Mouse (Mus musculus) midbrain, postnatal 0 days (tissue): ENCODE measurements at regions not wholly inside any gene's neighbourhood (a gene's known extent, or its start where the extent isn't known, plus 50 kb on each side); places are given as distances from the start of the nearest gene placed in this dataset.

Source experiments
- ATAC-seq: fragments of 200-750 bp; cut with Nextera tagmentation; 2 replicates; pipeline ENCODE4 v1.8.0; 2017; ENCODE audit warnings: moderate number of reproducible peaks, mild to moderate bottlenecking, moderate TSS enrichment, moderate library complexity; ENCODE audit not compliant: low FRiP score
- DNase-seq: peaks from one replicate; pipeline ENCODE4 v3.0.0-alpha.2; 2015; ENCODE audit warnings: low spot score
- H3K27ac ChIP-seq: fragments of 300-500 bp; sonication (generic); 2 replicates; pipeline ENCODE4 v1.5.1; 2014; ENCODE audit warnings: low read depth, mild to moderate bottlenecking, low read length, mixed read lengths
- H3K27me3 ChIP-seq: fragments of 300-500 bp; sonication (generic); 2 replicates; pipeline ENCODE4 v1.6.1; 2014; ENCODE audit warnings: low read length, control low read depth, mixed read lengths; ENCODE audit not compliant: insufficient read depth
- H3K36me3 ChIP-seq: fragments of 300-500 bp; sonication (generic); 2 replicates; pipeline ENCODE4 v1.6.1; 2014; ENCODE audit warnings: low read length, control low read depth, mixed read lengths; ENCODE audit not compliant: insufficient read depth
- H3K4me1 ChIP-seq: fragments of 300-500 bp; sonication (generic); 2 replicates; pipeline ENCODE4 v1.6.1; 2014; ENCODE audit warnings: mild to moderate bottlenecking, control low read depth, antibody characterized with exemption, low read length, mixed read lengths; ENCODE audit not compliant: insufficient read depth
- H3K4me2 ChIP-seq: fragments of 300-500 bp; sonication (generic); 2 replicates; pipeline ENCODE4 v1.6.1; 2014; ENCODE audit warnings: low read depth, mild to moderate bottlenecking, low read length, mixed read lengths; ENCODE audit not compliant: poor library complexity, severe bottlenecking
- H3K4me3 ChIP-seq: fragments of 300-500 bp; sonication (generic); 2 replicates; pipeline ENCODE4 v1.5.1; 2014; ENCODE audit warnings: low read depth, mild to moderate bottlenecking, low read length, moderate library complexity
- H3K9ac ChIP-seq: fragments of 300-500 bp; sonication (generic); replicated peaks from 2 replicates; pipeline ENCODE4 v1.6.1; 2014; ENCODE audit warnings: mild to moderate bottlenecking, low read length, moderate library complexity, mixed read lengths; ENCODE audit not compliant: poor library complexity, severe bottlenecking
- H3K9me3 ChIP-seq: fragments of 300-500 bp; sonication (generic); 2 replicates; pipeline ENCODE4 v1.6.1; 2016; ENCODE audit warnings: low read length, control low read depth
- CTCF ChIP-seq: IDR thresholded peaks from 2 replicates; pipeline ENCODE4 v1.5.1; 2016; ENCODE audit warnings: antibody characterized with exemption, mild to moderate bottlenecking
- WGBS: fragments of 180-500 bp; shearing (Covaris S2); extraction: QIAGEN DNeasy Blood & Tissue Kit; methylation state at CpG from one replicate; pipeline ENCODE4 v1.1.7; 2014; 5-methylcytosine and 5-hydroxymethylcytosine counted together

DNA sequence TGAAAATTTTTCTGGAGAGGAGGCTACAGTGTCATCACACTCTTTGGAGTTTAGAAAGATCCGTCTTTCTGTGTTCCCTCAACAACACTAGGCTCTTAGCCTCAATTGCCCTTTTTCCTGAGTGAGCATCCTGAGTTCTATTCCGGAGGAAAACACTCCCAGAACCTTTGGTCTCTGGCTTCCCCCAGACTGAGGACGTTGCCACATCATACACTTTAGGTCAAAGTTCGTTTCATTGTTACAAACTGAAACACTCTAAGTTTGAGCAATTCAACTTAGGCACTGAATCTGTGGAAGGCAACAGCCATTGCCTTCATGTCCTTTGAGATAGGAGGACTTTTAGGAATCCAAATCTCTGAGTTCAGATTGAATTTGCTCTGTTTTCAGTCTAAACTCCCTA is 85.0 kb downstream of the Arl4a start:
- no peak for TF ChIP-seq CTCF
- ATAC-seq (no peak), DNase-seq (no peak)
- no peak overlapping the region for H3K4me2 ChIP-seq
- H3K36me3 ChIP-seq = no peaks in the 10 kb centered on the region
- H3K9me3 ChIP-seq = no peaks in the 10 kb centered on the region
- H3K4me3 ChIP-seq = no peak overlapping the region
- H3K27ac ChIP-seq = no peak overlapping the region
- no peak overlapping the region for H3K9ac ChIP-seq
- WGBS = 81% methylated on average over 4 of the region's 4 CpGs
- no peaks in the 10 kb centered on the region for H3K4me1 ChIP-seq
- H3K27me3 ChIP-seq = no peaks in the 10 kb centered on the region

DNA sequence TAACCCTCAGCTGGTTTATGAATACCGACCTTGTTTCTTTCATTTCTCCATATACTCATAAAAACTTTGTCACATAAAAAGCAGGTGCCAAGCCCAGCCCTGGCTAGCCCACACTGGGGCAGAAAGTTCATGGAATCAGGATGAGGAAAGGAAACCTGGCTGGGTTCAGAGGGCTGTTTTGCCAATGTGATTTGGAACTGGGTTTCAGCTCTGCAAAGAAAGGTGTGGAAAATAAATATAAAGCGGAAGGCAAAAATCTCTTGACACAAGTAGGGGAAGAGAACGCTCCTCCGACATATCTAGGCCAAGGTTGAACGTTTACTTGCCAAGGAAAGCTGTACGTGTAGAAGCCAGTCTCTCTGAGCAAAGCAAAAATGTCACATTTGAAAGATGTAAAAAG is 85.9 kb downstream of the Arl4a start:
- H3K36me3 ChIP-seq = no peaks in the 10 kb centered on the region
- DNase-seq (no peak), ATAC-seq (no peak)
- H3K27me3 ChIP-seq = no peaks in the 10 kb centered on the region
- no peak for TF ChIP-seq CTCF
- no peak overlapping the region for H3K27ac ChIP-seq
- no peak overlapping the region for H3K4me2 ChIP-seq
- H3K4me3 ChIP-seq = no peak overlapping the region
- H3K9ac ChIP-seq = no peak overlapping the region
- WGBS = 88% methylated on average over 6 of the region's 6 CpGs
- H3K4me1 ChIP-seq = no peaks in the 10 kb centered on the region
- H3K9me3 ChIP-seq = no peaks in the 10 kb centered on the region

DNA sequence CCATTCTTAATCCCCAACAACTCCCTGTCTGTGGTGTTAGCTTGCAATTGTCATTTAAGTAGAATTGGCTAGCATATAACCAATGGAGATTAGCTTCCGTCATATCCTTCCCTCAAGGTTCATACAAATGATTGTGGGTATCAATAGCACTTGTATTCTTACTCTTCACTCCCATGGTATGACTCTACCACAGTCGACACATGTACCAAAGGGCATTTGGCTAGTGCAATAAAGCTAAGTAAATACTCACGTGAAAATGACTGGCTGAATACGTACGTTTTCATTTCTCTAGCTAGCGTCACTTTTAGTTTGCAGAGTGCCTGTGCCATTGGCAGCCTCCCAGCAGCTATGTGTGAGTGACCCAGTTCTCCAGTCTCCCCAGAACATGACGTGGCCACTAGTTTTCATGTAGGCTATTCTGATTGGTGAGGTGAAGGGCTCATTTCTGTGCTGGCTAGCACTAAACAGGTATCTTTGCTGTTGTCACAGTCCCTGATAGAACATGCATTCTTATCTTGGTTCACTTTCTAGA is 87.5 kb downstream of the Arl4a start:
- no peaks in the 10 kb centered on the region for H3K36me3 ChIP-seq
- DNase-seq (no peak), ATAC-seq (no peak)
- no peaks in the 10 kb centered on the region for H3K27me3 ChIP-seq
- no peaks in the 10 kb centered on the region for H3K4me1 ChIP-seq
- no peak overlapping the region for H3K9ac ChIP-seq
- no peak overlapping the region for H3K27ac ChIP-seq
- H3K9me3 ChIP-seq = no peaks in the 10 kb centered on the region
- 75% methylated on average over 7 of the region's 7 CpGs for WGBS
- H3K4me3 ChIP-seq = no peak overlapping the region
- no peak for TF ChIP-seq CTCF
- no peak overlapping the region for H3K4me2 ChIP-seq

DNA sequence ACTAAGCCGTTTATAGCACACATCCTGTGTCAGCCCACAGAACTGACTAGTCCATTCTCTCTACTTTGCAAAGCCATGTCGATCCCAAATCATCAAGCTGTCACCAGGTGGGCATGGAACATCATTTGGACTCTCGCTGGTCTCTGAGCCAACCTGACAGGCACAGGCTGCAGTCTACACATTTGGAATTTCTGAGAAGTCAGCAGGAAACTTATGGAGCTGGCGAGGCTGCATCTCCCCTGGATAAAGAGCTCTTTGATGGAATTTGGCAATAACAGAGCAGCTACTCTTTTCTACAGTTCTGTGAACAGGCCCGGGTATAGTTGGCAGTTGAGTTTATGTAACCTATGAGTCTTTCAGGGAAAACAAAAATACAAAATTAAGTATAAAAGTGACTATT is 94.9 kb downstream of the Arl4a start:
- no peaks in the 10 kb centered on the region for H3K36me3 ChIP-seq
- WGBS = 61% methylated on average over 5 of the region's 5 CpGs
- H3K9me3 ChIP-seq = no peaks in the 10 kb centered on the region
- H3K27ac ChIP-seq = no peak overlapping the region
- H3K4me2 ChIP-seq = no peak overlapping the region
- peak; percentile 37 for DNase-seq
- no peaks in the 10 kb centered on the region for H3K4me1 ChIP-seq
- TF ChIP-seq CTCF = no peak
- no peak overlapping the region for H3K9ac ChIP-seq
- no peaks in the 10 kb centered on the region for H3K27me3 ChIP-seq
- H3K4me3 ChIP-seq = no peak overlapping the region
- no peak for ATAC-seq

DNA sequence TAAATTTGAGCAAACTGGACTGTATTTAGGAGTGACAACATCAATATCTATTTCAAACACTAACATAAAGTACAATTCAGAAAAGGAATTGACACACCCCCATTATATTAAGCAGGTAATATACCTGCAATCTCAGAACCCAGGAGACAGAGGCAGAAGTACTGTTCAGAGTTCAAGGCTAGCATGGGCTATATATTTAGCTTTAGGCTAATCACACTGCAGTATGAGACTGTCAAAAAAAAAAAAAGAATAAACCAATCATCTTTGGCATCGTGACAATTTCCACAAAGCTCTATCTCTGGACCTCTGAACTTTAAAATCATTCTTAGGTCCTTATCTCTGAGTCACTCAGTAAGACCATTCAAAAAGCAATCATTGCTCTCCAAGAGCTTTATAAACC is 96.7 kb downstream of the Arl4a start:
- DNase-seq (no peak), ATAC-seq (no peak)
- TF ChIP-seq CTCF = no peak
- 90% methylated on average over 1 of the region's 1 CpGs for WGBS
- no peak overlapping the region for H3K27ac ChIP-seq
- H3K27me3 ChIP-seq = no peaks in the 10 kb centered on the region
- H3K36me3 ChIP-seq = no peaks in the 10 kb centered on the region
- H3K4me3 ChIP-seq = no peak overlapping the region
- H3K9me3 ChIP-seq = no peaks in the 10 kb centered on the region
- no peak overlapping the region for H3K4me2 ChIP-seq
- H3K4me1 ChIP-seq = no peaks in the 10 kb centered on the region
- no peak overlapping the region for H3K9ac ChIP-seq

DNA sequence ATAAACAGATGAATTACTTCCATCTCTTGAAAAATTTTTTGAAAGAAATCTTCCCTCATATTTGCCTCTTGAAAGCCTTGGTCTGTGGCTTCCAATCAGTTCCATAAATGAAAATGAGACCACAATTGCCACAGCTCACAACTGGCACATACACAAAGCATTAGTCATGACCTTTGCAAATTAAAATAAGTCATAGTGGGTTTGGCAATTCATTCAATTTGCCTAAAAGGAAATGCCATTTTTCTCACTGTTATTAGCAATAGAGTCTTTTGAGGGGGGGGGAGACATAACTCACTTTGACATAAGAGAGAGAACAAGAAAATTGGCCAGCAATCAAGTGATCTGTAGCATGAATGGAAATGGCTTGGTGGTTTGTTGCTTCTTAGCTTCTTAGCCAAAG is 98.8 kb downstream of the Arl4a start:
- Histone ChIP-seq H3K27me3 (no peaks in the 10 kb centered on the region), H3K9ac (no peak overlapping the region), H3K4me3 (no peak overlapping the region), H3K4me1 (no peaks in the 10 kb centered on the region), H3K36me3 (no peaks in the 10 kb centered on the region), H3K9me3 (no peaks in the 10 kb centered on the region), H3K4me2 (no peak overlapping the region), H3K27ac (no peak overlapping the region)
- ATAC-seq = no peak
- TF ChIP-seq CTCF = no peak
- no peak for DNase-seq
